Mouse (Mus musculus): ENCODE data around the gene Mapkapk5. TPM values are rescaled to one million over a fixed set of nuclear protein-coding genes. Genes with fewer than 3 reads are reported as not detected.

Mapkapk5 gene
- polyA plus RNA-seq, 1 experiment from 2014 or later: 48.0 TPM

Other genes starting within 250 kb of the Mapkapk5 start
- gene Trafd1, start 160.3 kb downstream of the Mapkapk5 start, polyA plus RNA-seq (2015; fragmentation: Nextera tagmentation; extraction: Ambion mirVana): 56.9 and 57.2 TPM in 2 replicates
- 45.9 and 48.3 TPM in 2 replicates for gene Naa25, start 148.0 kb downstream of the Mapkapk5 start, polyA plus RNA-seq (2015; fragmentation: Nextera tagmentation; extraction: Ambion mirVana)
- gene Tmem116, start 94.0 kb downstream of the Mapkapk5 start, polyA plus RNA-seq (2015; fragmentation: Nextera tagmentation; extraction: Ambion mirVana): 4.2 and 4.4 TPM in 2 replicates
- 183 and 202 TPM in 2 replicates for gene Erp29, start 93.4 kb downstream of the Mapkapk5 start, polyA plus RNA-seq (2015; fragmentation: Nextera tagmentation; extraction: Ambion mirVana)
- gene Adam1b, start 42.5 kb downstream of the Mapkapk5 start, polyA plus RNA-seq (2015; fragmentation: Nextera tagmentation; extraction: Ambion mirVana): not detected in 2 replicates
- 0.81 and 1.0 TPM in 2 replicates for gene Adam1a, start 423 bp downstream of the Mapkapk5 start, polyA plus RNA-seq (2015; fragmentation: Nextera tagmentation; extraction: Ambion mirVana)
- gene Gm42878, start 423 bp downstream of the Mapkapk5 start, polyA plus RNA-seq (2015; fragmentation: Nextera tagmentation; extraction: Ambion mirVana): not detected in 2 replicates
- gene Aldh2, start 47.9 kb upstream of the Mapkapk5 start, polyA plus RNA-seq (2015; fragmentation: Nextera tagmentation; extraction: Ambion mirVana): 236 TPM in 2 replicates
- 4.5 and 5.3 TPM in 2 replicates for gene Acad12, start 73.0 kb upstream of the Mapkapk5 start, polyA plus RNA-seq (2015; fragmentation: Nextera tagmentation; extraction: Ambion mirVana)
- 7.8 and 9.7 TPM in 2 replicates for gene Acad10, start 114.6 kb upstream of the Mapkapk5 start, polyA plus RNA-seq (2015; fragmentation: Nextera tagmentation; extraction: Ambion mirVana)
- gene Brap, start 114.7 kb upstream of the Mapkapk5 start, polyA plus RNA-seq (2015; fragmentation: Nextera tagmentation; extraction: Ambion mirVana): 26.4 and 30.4 TPM in 2 replicates
- gene Atxn2, start 165.4 kb upstream of the Mapkapk5 start, polyA plus RNA-seq (2015; fragmentation: Nextera tagmentation; extraction: Ambion mirVana): 27.9 and 30.7 TPM in 2 replicates